Mouse (Mus musculus) limb, embryonic 10.5 days (tissue): ENCODE data around the gene Ankef1. TPM values are rescaled to one million over a fixed set of nuclear protein-coding genes. Genes with fewer than 3 reads are reported as not detected.
A peak's percentile ranks its signal among the peaks of the same experiment; 100 is the strongest.

ENCODE experiments used
- DNase-seq: peaks from one replicate; pipeline ENCODE4 v3.0.0-alpha.2; 2017; ENCODE audit warnings: low spot score
- H3K27ac ChIP-seq: fragments of 300-500 bp; sonication (generic); 2 replicates; pipeline ENCODE4 v1.5.1; 2016; ENCODE audit warnings: mild to moderate bottlenecking
- H3K27me3 ChIP-seq: fragments of 300-500 bp; sonication (generic); 2 replicates; pipeline ENCODE4 v1.6.1; 2016; ENCODE audit warnings: low read depth, mild to moderate bottlenecking; ENCODE audit not compliant: poor library complexity, severe bottlenecking
- H3K36me3 ChIP-seq: fragments of 300-500 bp; sonication (generic); 2 replicates; pipeline ENCODE4 v1.6.1; 2016; ENCODE audit warnings: mild to moderate bottlenecking, moderate library complexity
- H3K4me1 ChIP-seq: fragments of 300-500 bp; sonication (generic); 2 replicates; pipeline ENCODE4 v1.6.1; 2016
- H3K4me3 ChIP-seq: fragments of 300-500 bp; sonication (generic); 2 replicates; pipeline ENCODE4 v1.5.1; 2016; ENCODE audit warnings: mild to moderate bottlenecking, moderate library complexity
- H3K9me3 ChIP-seq: fragments of 300-500 bp; sonication (generic); replicated peaks from 2 replicates; pipeline ENCODE4 v1.6.1; 2016; ENCODE audit warnings: mild to moderate bottlenecking
- WGBS: fragments of 180-500 bp; shearing (Covaris S2); methylation state at CpG from one replicate; pipeline ENCODE4 v1.1.7; 2016; 5-methylcytosine and 5-hydroxymethylcytosine counted together
- polyA plus RNA-seq: library from polyadenylated mRNA; unstranded; fragments of >200 nt; fragmentation: Nextera tagmentation; extraction: Ambion mirVana; gene quantifications from 2 replicates; pipeline ENCODE4 v1.2.1, GENCODE M21; 2016

The Ankef1 gene
- polyA plus RNA-seq: 0.28 and 0.29 TPM in 2 replicates

DNA sequence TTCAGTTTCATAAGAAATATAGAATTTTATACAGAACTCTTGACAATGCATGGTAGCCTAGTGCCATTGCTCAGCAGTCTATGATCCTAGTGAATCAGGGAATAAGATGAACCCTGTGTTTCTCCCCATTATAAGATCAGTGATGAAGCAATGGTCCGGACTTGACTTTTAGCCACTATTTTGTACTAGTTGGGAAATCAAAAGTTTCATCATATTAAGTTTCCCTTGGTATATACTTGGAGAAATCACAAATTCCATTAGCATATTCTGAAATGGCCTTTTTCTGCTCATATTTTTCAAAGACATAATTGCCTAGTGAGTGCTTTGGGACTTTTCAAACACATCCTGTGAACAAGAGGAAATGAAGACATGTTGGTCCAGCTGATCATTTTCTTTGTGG is at the start of gene Ankef1:
Gene Ankef1, plus strand, starts transcription at position 260 of the 400 bp plus-strand sequence.
- Histone ChIP-seq H3K9me3 (no peaks in the 10 kb centered on the region), H3K4me3 (no peak within 1 kb of the TSS), H3K27me3 (no peaks in the 10 kb centered on the region), H3K4me1 (no peaks in the 10 kb centered on the region), H3K36me3 (no peaks in the 10 kb centered on the region), H3K27ac (no peak within 1 kb of the TSS)
- WGBS: 95% methylated on average over 1 of the region's 1 CpGs
- DNase-seq: no peak

DNA sequence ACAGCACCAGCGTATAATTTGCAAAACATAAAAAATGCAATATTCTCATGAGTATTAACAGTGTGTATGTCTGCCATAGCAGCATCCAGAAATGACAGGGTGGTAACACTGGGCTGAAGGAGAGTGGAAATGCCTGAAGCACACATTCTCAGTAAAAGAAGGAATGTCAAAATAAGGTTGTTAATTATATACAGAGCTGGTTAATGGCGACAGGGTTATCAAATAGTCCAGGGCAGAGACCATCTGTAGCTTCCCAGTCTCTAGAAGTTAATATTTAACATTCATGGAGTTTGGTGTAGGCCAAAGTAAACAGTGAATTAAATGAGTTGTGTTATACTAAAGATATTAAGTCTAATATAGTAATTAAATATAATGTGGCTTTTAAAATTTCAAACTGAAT is 45.2 kb upstream of the Ankef1 start:
- DNase-seq: no peak
- 83% methylated on average over 2 of the region's 2 CpGs for whole genome bisulfite sequencing
- no peaks in the 10 kb centered on the region for H3K9me3 ChIP-seq
- H3K4me3 ChIP-seq: no peak overlapping the region
- no peak overlapping the region for H3K27ac ChIP-seq
- H3K4me1 ChIP-seq: no peaks in the 10 kb centered on the region
- H3K36me3 ChIP-seq: no peaks in the 10 kb centered on the region
- H3K27me3 ChIP-seq: no peaks in the 10 kb centered on the region

DNA sequence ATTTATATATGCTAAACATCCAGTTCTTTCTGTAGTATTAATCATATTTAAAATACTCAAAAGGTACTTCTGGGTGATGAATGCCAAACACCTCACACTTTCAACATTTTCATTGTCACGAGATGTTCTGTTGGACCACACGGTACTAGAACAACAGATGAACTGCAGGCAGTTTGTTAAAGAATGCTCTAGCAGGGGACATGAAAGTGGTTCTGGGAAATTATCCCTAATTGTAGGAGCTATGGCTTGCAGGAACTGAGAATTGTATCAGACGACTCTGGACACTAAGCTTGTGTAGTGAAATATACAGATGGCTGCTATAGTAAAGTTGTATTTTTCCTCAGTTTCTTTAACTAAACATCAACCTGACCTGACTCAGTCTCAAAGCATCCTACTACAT is 44.8 kb upstream of the Ankef1 start:
- H3K36me3 ChIP-seq: no peaks in the 10 kb centered on the region
- no peaks in the 10 kb centered on the region for H3K9me3 ChIP-seq
- no peaks in the 10 kb centered on the region for H3K4me1 ChIP-seq
- no peak for DNase-seq
- no peak overlapping the region for H3K4me3 ChIP-seq
- H3K27me3 ChIP-seq: no peaks in the 10 kb centered on the region
- no peak overlapping the region for H3K27ac ChIP-seq
- 84% methylated on average over 3 of the region's 3 CpGs for WGBS

DNA sequence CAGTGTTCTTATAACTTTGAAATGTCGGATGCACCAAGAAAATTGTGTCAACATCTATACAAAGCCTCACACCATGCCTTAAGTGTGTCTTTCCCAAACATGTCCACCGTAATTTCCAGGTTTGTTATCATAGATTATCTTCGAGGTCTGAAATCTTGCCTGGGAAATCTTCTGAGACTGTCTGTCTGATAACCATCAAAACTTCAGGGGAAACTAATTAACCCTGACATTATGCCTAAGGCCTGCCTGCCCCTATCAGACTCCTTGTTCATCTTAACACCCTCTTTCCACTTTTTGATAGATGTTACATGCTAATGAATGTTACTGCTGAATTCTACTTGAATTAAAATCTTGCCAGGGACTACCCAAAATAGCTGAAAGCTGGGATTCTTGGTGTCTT is 24.1 kb upstream of the Ankef1 start:
- H3K36me3 ChIP-seq: no peaks in the 10 kb centered on the region
- DNase-seq: no peak
- no peak overlapping the region for H3K4me3 ChIP-seq
- H3K27ac ChIP-seq: no peak overlapping the region
- H3K4me1 ChIP-seq: no peaks in the 10 kb centered on the region
- no peaks in the 10 kb centered on the region for H3K9me3 ChIP-seq
- H3K27me3 ChIP-seq: no peaks in the 10 kb centered on the region
- WGBS: 79% methylated on average over 3 of the region's 3 CpGs

DNA sequence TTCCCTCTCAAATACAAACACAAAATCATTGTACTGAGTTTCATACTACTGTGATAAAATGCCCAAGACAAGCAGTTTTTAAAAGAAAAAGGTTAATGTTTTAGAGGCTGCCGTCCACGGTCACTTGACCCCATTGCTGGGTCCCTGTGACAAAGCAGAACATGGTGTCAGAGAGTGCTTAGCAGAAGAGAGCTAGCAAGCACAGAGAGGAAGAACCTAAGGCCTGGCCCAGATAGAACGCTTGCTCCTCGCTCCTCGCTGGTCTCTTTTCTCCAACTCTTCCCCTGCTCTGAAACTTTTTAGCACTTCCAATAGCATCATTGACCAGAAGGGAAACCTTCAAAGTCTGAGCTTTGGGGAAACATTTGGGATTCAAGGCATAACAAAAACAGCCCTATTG is 19.4 kb upstream of the Ankef1 start:
- Histone ChIP-seq H3K4me3 (no peak overlapping the region), H3K27ac (no peak overlapping the region), H3K36me3 (no peaks in the 10 kb centered on the region), H3K4me1 (no peaks in the 10 kb centered on the region), H3K27me3 (no peaks in the 10 kb centered on the region), H3K9me3 (no peaks in the 10 kb centered on the region)
- 76% methylated on average over 5 of the region's 5 CpGs for WGBS
- DNase-seq: no peak

DNA sequence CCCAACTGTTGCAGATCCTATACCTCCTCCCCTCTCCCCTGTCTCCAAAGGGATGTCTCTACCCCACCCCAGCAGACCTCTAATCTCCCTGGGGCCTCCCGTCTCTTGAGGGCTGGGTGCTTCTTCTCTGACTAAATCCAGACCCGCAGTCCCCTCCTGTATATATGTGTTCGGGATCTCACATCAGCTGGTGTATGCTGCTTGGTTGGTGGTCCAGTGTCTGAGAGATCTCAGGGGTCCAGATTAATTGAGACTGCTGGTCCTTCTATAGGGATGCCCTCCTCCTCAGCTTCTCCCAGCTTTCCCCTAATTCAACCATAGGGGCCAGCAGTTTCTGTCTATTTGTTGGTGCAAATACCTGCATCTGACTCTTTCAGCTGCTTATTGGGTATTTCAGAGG is 18.7 kb upstream of the Ankef1 start:
- Histone ChIP-seq H3K4me3 (no peak overlapping the region), H3K9me3 (no peaks in the 10 kb centered on the region), H3K27ac (no peak overlapping the region), H3K27me3 (no peaks in the 10 kb centered on the region), H3K36me3 (no peaks in the 10 kb centered on the region), H3K4me1 (no peaks in the 10 kb centered on the region)
- 81% methylated on average over 3 of the region's 3 CpGs for WGBS
- no peak for DNase-seq

DNA sequence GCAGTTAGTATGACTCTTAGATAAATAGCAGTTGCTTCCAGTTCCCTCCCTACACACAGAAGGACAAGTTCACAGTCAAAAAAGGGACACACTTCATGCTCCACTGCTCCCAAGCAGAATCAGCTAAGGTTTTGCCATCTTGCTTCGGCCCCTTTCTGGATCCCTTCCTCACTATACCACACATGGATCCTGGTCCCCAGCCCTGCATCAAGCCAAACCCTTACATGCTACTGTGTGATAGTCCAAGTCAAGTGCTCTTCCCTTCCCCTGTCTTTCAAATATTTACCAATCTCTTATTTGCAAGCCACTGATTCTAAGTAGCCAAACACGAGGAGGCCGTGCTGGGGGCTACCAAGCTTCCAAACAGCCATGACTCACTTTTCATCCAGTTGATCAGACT is 16.8 kb upstream of the Ankef1 start:
- Histone ChIP-seq H3K4me3 (no peak overlapping the region), H3K9me3 (no peaks in the 10 kb centered on the region), H3K27me3 (no peaks in the 10 kb centered on the region), H3K36me3 (no peaks in the 10 kb centered on the region), H3K4me1 (no peaks in the 10 kb centered on the region), H3K27ac (no peak overlapping the region)
- WGBS: 87% methylated on average over 3 of the region's 3 CpGs
- DNase-seq: no peak

DNA sequence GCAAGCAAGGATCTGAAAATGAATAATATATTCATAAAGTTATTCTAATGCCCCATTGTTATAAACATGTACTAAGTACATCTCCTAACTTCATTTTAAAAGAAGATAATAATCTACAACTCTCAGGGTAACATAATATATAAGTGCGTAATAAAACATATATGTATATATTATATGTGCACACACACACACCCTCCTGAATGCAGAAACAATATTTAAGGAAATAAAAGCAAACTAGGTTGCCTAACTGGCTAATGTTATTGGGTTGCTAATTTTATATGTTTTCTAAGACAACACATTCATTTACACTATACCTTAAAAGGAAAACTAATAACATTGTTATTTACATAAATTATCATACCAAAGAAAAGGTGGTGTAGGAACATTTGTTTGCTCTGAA is 16.3 kb upstream of the Ankef1 start:
- no peaks in the 10 kb centered on the region for H3K36me3 ChIP-seq
- H3K4me3 ChIP-seq: no peak overlapping the region
- no peaks in the 10 kb centered on the region for H3K4me1 ChIP-seq
- DNase-seq: no peak
- no peaks in the 10 kb centered on the region for H3K9me3 ChIP-seq
- no peaks in the 10 kb centered on the region for H3K27me3 ChIP-seq
- 94% methylated on average over 1 of the region's 1 CpGs for WGBS
- no peak overlapping the region for H3K27ac ChIP-seq

DNA sequence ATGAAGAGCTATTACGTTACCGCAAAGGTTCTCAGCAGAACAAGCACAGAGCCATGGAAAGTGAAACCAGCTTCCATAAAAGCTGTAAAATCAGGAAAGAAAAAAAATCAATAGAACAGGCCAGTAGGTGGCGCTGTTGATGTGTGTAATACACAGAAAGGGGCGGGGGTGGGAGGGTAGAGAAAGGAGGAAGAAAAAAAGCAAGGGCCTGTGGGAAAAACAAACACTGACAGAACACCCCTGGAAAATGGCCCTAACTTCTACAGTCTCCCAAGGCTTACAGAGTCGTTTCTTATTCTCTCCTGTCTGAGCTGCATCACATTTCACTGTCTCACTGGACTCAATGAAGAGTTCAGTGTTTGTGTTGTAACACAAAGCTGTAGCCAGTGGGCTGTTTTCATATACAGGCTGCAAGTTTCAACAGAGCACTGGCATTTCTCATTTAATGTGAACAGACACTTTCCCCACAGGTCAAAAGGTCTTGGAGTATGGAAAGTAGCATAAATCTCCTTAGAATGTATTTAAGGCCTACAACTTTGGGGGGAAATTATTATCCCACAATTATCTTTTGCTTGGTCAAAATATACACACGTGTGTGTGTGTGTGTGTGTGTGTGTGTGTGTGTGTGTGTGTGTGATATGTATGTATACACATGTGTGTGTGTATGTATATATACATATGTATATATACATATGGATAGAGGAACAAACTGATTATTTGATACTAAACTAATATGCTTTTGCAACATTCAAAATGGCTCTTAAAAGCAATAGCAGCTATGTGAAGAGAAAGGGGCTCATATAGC is 15.7 kb upstream of the Ankef1 start:
- no peaks in the 10 kb centered on the region for H3K36me3 ChIP-seq
- H3K4me3 ChIP-seq: no peak overlapping the region
- 16% methylated on average over 6 of the region's 6 CpGs for WGBS
- H3K27ac ChIP-seq: peak overlapping the region; percentile 72
- H3K4me1 ChIP-seq: no peaks in the 10 kb centered on the region
- no peaks in the 10 kb centered on the region for H3K9me3 ChIP-seq
- DNase-seq: peak; percentile 74
- no peaks in the 10 kb centered on the region for H3K27me3 ChIP-seq

DNA sequence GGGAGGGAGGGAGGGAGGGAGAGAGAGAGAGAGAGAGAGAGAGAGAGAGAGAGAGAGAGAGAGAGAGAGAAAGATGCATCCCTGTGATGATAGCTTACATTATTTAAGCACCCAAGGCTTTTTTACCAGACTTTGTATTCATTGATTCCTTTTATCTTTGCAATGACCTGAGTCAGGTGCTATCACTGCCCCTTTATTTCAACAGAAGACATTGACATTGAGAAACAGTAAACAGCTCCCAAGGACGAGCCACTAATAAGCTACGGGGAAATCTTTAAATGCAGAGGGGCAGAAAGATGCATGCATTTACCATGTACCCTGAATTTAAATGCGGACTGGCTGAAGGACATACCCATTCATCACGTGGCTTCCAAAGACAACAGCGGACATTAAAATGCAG is 14.7 kb upstream of the Ankef1 start:
- Histone ChIP-seq H3K27ac (no peak overlapping the region), H3K9me3 (no peaks in the 10 kb centered on the region), H3K27me3 (no peaks in the 10 kb centered on the region), H3K4me3 (no peak overlapping the region), H3K4me1 (no peaks in the 10 kb centered on the region), H3K36me3 (no peaks in the 10 kb centered on the region)
- no peak for DNase-seq
- WGBS: 87% methylated on average over 5 of the region's 5 CpGs

DNA sequence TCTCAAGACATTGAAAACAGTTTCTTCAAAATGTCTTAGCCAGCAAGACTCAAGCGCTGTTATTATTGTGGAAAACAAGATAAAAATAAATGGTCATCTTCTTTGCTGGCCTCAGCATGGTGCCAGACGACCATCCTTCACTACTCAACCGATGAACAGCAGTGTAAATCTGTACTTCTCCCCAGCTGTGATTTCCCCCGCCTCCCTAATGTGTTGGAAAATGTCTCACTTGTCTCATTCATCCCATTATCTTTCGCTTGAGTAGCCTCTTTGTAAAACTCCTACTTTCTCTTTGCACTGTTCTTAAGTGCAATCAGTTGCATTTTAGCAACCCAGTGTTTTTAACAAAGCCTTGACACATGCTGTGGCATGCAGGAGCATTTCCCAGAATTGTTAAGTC is 9.4 kb downstream of the Ankef1 start:
- no peaks in the 10 kb centered on the region for H3K36me3 ChIP-seq
- no peaks in the 10 kb centered on the region for H3K4me1 ChIP-seq
- DNase-seq: no peak
- H3K4me3 ChIP-seq: no peak overlapping the region
- WGBS: 79% methylated on average over 5 of the region's 5 CpGs
- H3K27me3 ChIP-seq: no peaks in the 10 kb centered on the region
- H3K27ac ChIP-seq: no peak overlapping the region
- H3K9me3 ChIP-seq: no peaks in the 10 kb centered on the region

DNA sequence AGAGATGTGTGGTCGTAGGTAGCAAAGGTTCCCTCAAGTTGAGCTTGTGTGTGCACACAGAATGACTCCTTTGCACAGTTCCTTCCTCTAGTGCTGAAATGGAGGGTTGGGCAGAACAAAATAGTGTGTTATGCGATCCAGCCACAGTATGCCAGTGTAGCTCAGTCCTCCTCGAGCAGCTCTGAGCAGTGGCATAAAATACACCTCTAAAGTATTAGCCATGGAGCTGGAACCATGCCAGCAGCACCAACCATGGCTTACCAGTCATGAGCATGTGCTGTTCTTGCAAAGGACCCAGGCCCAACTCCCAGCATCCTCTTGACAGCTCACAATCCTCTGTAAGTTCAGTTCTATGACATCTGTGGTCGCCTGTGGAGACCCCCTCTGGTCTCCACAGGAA is 10.0 kb downstream of the Ankef1 start:
- Histone ChIP-seq H3K4me3 (no peak overlapping the region), H3K36me3 (no peaks in the 10 kb centered on the region), H3K27me3 (no peaks in the 10 kb centered on the region), H3K9me3 (no peaks in the 10 kb centered on the region), H3K27ac (no peak overlapping the region), H3K4me1 (no peaks in the 10 kb centered on the region)
- WGBS: 80% methylated on average over 4 of the region's 4 CpGs
- no peak for DNase-seq

DNA sequence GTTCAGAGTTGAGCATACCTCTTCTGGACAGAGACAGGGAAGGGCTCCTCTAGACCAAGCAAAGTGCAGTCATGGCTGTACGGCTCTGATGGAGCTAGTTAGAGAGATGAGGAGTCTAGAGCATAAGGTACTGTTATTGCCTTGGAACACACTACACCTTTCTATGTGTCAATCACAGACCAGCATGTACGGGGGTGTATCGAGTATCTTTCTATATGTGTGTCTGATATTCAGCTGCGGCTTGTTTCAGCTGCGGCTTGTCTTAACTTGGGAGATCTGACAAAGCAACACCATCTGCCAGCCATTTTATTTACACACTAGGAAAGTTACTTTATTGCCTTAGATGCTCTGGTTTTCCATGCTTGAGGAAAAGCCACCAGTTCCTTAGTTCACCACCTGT is 11.1 kb downstream of the Ankef1 start:
- Histone ChIP-seq H3K27ac (no peak overlapping the region), H3K4me3 (no peak overlapping the region), H3K36me3 (no peaks in the 10 kb centered on the region), H3K27me3 (no peaks in the 10 kb centered on the region), H3K9me3 (no peaks in the 10 kb centered on the region), H3K4me1 (no peaks in the 10 kb centered on the region)
- 94% methylated on average over 5 of the region's 5 CpGs for WGBS
- no peak for DNase-seq

DNA sequence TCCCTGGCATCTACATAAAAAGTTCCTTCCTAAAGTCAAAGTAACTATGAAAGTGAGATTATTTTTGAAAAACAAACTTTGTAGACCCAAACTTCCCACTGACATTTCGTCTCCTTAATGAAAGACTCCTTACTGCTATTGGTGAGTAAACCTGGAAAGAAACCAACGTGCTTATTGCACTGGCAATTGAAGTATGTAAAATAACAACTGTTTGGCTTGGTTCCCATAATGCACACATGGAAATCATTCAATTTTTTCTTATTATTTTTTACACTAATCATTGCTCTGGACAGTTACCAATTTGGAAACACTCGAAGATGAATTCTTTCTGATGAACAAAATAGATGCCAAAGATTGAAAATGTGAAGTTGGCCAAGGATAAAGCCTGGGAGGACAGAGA is 12.1 kb downstream of the Ankef1 start:
- Histone ChIP-seq H3K27me3 (no peaks in the 10 kb centered on the region), H3K4me1 (no peaks in the 10 kb centered on the region), H3K27ac (no peak overlapping the region), H3K4me3 (no peak overlapping the region), H3K36me3 (no peaks in the 10 kb centered on the region), H3K9me3 (no peaks in the 10 kb centered on the region)
- no peak for DNase-seq
- WGBS: 84% methylated on average over 3 of the region's 3 CpGs
